Mouse (Mus musculus): Measurements from ENCODE around the gene 4930402H24Rik.

GRCm38 (mm10) chr2:130679899-130680298, 226.3 kb downstream of the 4930402H24Rik start:
- no peak for TF ChIP-seq CTCF (IDR thresholded peaks at IDR 0.05; ENCODE audit: extremely low read depth, insufficient read depth, insufficient read length, insufficient replicate concordance)
- TF ChIP-seq POLR2A (IDR thresholded peaks at IDR 0.05; ENCODE audit: low read depth, low read length) = no peak

Measured in spleen, adult 2 months (tissue).